8 mouse cellular contexts compared by ENCODE assay signal in the genomic region with DNA sequence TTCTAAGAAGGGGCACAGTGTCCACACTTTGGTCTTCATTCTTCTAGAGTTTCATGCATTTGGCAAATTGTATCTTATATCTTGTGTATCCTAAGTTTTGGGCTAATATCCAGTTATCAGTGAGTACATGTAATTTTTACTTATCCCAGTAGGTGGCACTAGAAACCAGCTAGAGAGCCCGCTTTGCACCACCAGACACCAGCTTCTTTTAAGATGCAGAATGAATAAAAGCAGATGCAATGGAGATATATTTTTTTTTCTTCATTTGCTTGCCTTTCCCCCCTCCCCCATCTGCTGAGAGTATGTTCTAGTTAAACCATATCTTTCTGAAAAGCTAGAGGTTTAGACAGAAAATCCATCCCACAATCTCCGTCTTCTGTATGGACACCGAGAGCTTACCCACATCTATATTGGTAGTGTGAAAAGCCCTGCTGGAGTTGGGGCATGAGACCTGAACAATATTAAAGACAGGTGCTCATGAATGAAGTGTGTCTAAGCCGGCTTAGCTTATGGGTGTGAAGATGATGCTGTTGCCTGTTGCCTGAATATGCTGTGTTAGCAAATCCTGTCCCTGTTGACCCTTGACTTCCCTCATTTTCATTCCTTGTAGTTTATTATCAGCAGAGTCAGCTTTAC. TPM values are rescaled to one million over a fixed set of nuclear protein-coding genes. Genes with fewer than 3 reads are reported as not detected.
A peak's percentile ranks its signal among the peaks of the same experiment; 100 is the strongest.
DNase-seq lines count a peak whose midpoint lies in the region; ATAC-seq lines count a peak whose summit lies in the region.

No protein-coding gene starts in this region.

- intact Hi-C loops in left cerebral cortex, postnatal 14 days (cut with DNase I): loop anchor here (2.0 kb wide), 2 partner anchors 529 to 1481 kb away; no protein-coding TSS in a partner anchor
- intact Hi-C loops in left cerebral cortex, postnatal 36 days (cut with DNase I): loop anchor here (2.0 to 10.0 kb wide), 2 partner anchors 531 to 1481 kb away; no protein-coding TSS in a partner anchor

- ATAC-seq in cerebellum, adult (ENCODE audit: insufficient number of reproducible peaks, low FRiP score, low TSS enrichment): peak; percentile 49; the same call in 1 of the 2 replicates
- ATAC-seq in megakaryocyte-erythroid progenitor cell, adult 5-6 weeks (replicated peaks; ENCODE audit: low FRiP score, low TSS enrichment, poor library complexity, severe bottlenecking): no peak

- no peak for DNase-seq in cerebellum, adult 11 months
- peak; percentile 62 to 77 for DNase-seq in left cerebral cortex, postnatal 14 days (ENCODE audit: low spot score in 2 of 2)
- no peak for DNase-seq in left cerebral cortex, postnatal 36 days (ENCODE audit: low spot score in 2 of 2)
- DNase-seq in cerebellum, adult 9-10 months: peak; percentile 70
- DNase-seq in layer of hippocampus, adult 9-11 months: peak; percentile 41
- DNase-seq in thymus, postnatal 4 days: no peak

RNA-seq across cellular contexts. Expression of gene Nell1, which starts 21.0 kb away (rescaled TPM):
- total RNA-seq in left cerebral cortex, postnatal 14 days (2021): 10 to 100 TPM; 44.4 to 46.9 TPM
- 10 to 100 TPM; 64.8 to 66.7 TPM for total RNA-seq in left cerebral cortex, postnatal 36 days (2021)
- total RNA-seq in megakaryocyte-erythroid progenitor cell, adult 5-6 weeks (2014; fragmentation: Nextera tagmentation): not detected in 2 replicates
- not detected in 2 replicates for total RNA-seq in megakaryocyte-erythroid progenitor cell, adult 5-6 weeks (2017)

RNA-seq across cellular contexts. Expression of gene Slc6a5, which starts 43.7 kb away (rescaled TPM):
- total RNA-seq in left cerebral cortex, postnatal 14 days (2021): under 1 TPM; 0.04 to 0.18 TPM
- under 1 TPM in 1 of 2 experiments, not detected in 1; 0.17 TPM for total RNA-seq in left cerebral cortex, postnatal 36 days (2021)
- total RNA-seq in megakaryocyte-erythroid progenitor cell, adult 5-6 weeks (2014; fragmentation: Nextera tagmentation): not detected in 2 replicates
- total RNA-seq in megakaryocyte-erythroid progenitor cell, adult 5-6 weeks (2017): not detected in 2 replicates

Comparison
In these comparisons a context has a peak if more than half of its experiments do, and no peak if none do; other contexts are left out.
1. DNase-seq: peak in left cerebral cortex, postnatal 14 days (2 of 2), cerebellum, adult 9-10 months (single experiment) and layer of hippocampus, adult 9-11 months (single experiment); none in cerebellum, adult 11 months (single experiment), left cerebral cortex, postnatal 36 days (0 of 2) and thymus, postnatal 4 days (single experiment).
2. RNA of gene Nell1, which starts 21.0 kb away (total RNA-seq): 64.8 to 66.7 TPM in left cerebral cortex, postnatal 36 days and 44.4 to 46.9 TPM in left cerebral cortex, postnatal 14 days; not detected in megakaryocyte-erythroid progenitor cell, adult 5-6 weeks; every median in the first group is over 10 times any median in the second.